Mouse (Mus musculus) hindbrain, embryonic 12.5 days (tissue): ENCODE data around the gene Ddah1. TPM values are rescaled to one million over a fixed set of nuclear protein-coding genes. Genes with fewer than 3 reads are reported as not detected.

Source experiments
- polyA plus RNA-seq: library from polyadenylated mRNA; unstranded; fragments of >200 nt; fragmentation: Nextera tagmentation; extraction: Ambion mirVana; gene quantifications from 2 replicates; pipeline ENCODE4 v1.2.1, GENCODE M21; 2016

The Ddah1 gene
- polyA plus RNA-seq, 1 experiment from 2014 or later: 46.8 TPM

Other genes with a start within 250 kb of the Ddah1 start
- gene Znhit6, start 182.5 kb upstream of the Ddah1 start, polyA plus RNA-seq: 40.7 and 43.4 TPM in 2 replicates
- 40.8 and 41.9 TPM in 2 replicates for gene Ccn1, start 108.7 kb upstream of the Ddah1 start, polyA plus RNA-seq
- 52.0 and 52.5 TPM in 2 replicates for gene Bcl10, start 164.1 kb downstream of the Ddah1 start, polyA plus RNA-seq
- 61.4 and 64.3 TPM in 2 replicates for gene 2410004B18Rik, start 179.3 kb downstream of the Ddah1 start, polyA plus RNA-seq
- gene Syde2, start 229.2 kb downstream of the Ddah1 start, polyA plus RNA-seq: 1.4 and 2.0 TPM in 2 replicates